Mouse (Mus musculus): ENCODE results near the gene Hsh2d.

The Hsh2d gene

GRCm38 (mm10) chr8:72239499-72240402, 50.3 kb downstream of the Hsh2d start, which contains the start of gene Ap1m1:
TSS of gene Ap1m1 (plus strand) at chr8:72240018.
- in situ Hi-C loops (cut with MboI; ENCODE audit: low pct_unique_long_range_greater_than_20kb in 1 of 2, low sequenced_read_pairs in 2 of 2, unreplicated experiment in 1 of 2): no loop called here

DNA sequence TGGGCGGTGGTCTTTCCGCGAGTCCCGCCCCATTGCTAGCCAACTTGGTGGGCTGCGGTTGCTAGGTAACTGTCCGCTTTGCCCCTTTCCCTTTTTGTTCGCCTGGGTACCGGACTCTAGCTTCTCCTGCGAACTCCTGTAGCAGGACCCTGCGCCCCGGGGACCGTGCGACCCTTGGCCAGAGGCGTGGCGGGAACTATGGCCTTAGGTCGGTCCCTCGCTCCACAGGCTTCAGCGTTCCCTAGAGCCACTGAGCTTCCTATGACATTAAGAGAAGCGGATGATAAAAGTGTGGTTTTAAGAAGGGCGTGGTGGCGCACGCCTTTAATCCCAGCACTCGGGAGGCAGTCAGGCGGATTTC, 50.9 kb downstream of the Hsh2d start:
- in situ Hi-C loops (cut with MboI; ENCODE audit: low pct_unique_long_range_greater_than_20kb in 1 of 2, low sequenced_read_pairs in 2 of 2, unreplicated experiment in 1 of 2): no loop called here

DNA sequence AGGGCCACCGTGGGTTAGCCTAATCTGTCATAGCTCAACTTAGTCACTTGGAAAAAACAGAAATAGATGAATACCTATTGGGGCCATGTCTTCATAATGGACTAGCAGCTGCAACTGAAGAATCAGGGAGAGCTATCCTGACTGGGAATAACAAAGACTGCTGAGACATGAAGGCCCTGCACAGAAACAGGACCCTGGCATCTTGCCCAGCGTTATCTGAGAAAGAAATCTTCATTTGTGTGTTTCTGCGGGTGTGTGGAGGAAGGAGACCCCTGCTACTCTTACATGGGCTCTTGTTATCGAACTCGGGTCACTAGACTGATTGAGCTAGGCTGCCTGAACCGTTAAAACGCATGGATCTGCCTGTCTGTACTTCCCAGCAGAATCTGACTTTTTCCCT, 51.5 kb downstream of the Hsh2d start:
- in situ Hi-C loops (cut with MboI; ENCODE audit: low pct_unique_long_range_greater_than_20kb in 1 of 2, low sequenced_read_pairs in 2 of 2, unreplicated experiment in 1 of 2): no loop called here

DNA sequence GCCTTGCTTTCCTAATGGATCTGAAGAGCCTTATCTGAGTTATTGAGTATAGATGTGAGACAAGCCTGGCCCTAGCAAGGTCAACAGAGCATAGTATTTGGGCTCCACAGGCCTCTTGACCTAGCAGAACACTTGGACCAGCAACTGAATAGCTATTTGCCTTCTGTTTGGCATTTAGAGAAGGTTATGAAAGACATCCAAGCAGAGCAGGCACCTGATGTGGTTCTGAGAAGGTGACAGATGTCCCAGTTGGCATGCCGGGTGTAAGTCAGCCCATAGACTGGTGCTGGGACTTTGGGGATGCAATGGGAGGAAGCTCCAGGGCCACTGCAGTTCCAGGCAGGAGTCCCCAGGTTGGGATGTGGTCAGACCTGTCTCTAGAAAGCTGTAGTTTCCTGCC, 52.8 kb downstream of the Hsh2d start:
- in situ Hi-C loops (cut with MboI; ENCODE audit: low pct_unique_long_range_greater_than_20kb in 1 of 2, low sequenced_read_pairs in 2 of 2, unreplicated experiment in 1 of 2): no loop called here

- in situ Hi-C loops (cut with MboI; ENCODE audit: low pct_unique_long_range_greater_than_20kb in 1 of 2, low sequenced_read_pairs in 2 of 2, unreplicated experiment in 1 of 2): no loop called here
Observed at GRCm38 (mm10) chr8:72244610-72245009, 55.2 kb downstream of the Hsh2d start.
